In genomic region chr4:135453572-135453971, GRCm38 (mm10) we compare ENCODE assay signal across 15 mouse cellular contexts. TPM values are rescaled to one million over a fixed set of nuclear protein-coding genes. Genes with fewer than 3 reads are reported as not detected.
DNase-seq lines count a peak whose midpoint lies in the region; ATAC-seq and TF ChIP-seq lines count a peak whose summit lies in the region.
"Had no signal": no experiment of that assay in that cellular context is flagged by ENCODE, and none has a peak within 500 bp of the region (broad histone marks: within the 10 kb centered on the region; RNA-seq: fewer than 3 reads in every experiment).

No protein-coding gene starts in this region.

- peak overlapping the region; percentile 34 for H3K27ac ChIP-seq in heart, postnatal 0 days (ENCODE audit: low read depth)
- no peak overlapping the region for H3K27ac ChIP-seq in heart, embryonic 10.5 days
- peak overlapping the region; percentile 41 for H3K27ac ChIP-seq in lung, embryonic 16.5 days (ENCODE audit: low read length)
- peak overlapping the region; percentile 62 for H3K27ac ChIP-seq in limb, embryonic 10.5 days
- H3K27ac ChIP-seq in stomach, embryonic 16.5 days (ENCODE audit: low read length) = 0 out of 2 replicates have a peak overlapping the region, but pooled peaks have one; percentile 35
- H3K27ac ChIP-seq: neural tube, embryonic 13.5 days had no signal

- no peak for TF ChIP-seq EP300 in heart, postnatal 0 days (IDR thresholded peaks at IDR 0.05; ENCODE audit: low read depth)

- no peaks in the 10 kb centered on the region for H3K36me3 ChIP-seq in heart, postnatal 0 days (replicated peaks; ENCODE audit: control insufficient read depth, insufficient read depth, low read length)
- H3K36me3 ChIP-seq in heart, embryonic 10.5 days = 0 out of 2 replicates have a peak, but pooled peaks cover 4% of the 10 kb centered on the region
- no peaks in the 10 kb centered on the region for H3K36me3 ChIP-seq in lung, embryonic 16.5 days (ENCODE audit: control insufficient read depth, insufficient read depth, low read length)
- H3K36me3 ChIP-seq in limb, embryonic 10.5 days = no peaks in the 10 kb centered on the region
- H3K36me3 ChIP-seq in stomach, embryonic 16.5 days (ENCODE audit: control insufficient read depth, insufficient read depth, low read length) = no peaks in the 10 kb centered on the region
- H3K36me3 ChIP-seq: neural tube, embryonic 13.5 days had no signal

- no peak overlapping the region for H3K4me3 ChIP-seq in heart, postnatal 0 days (ENCODE audit: low read depth, low read length)
- no peak overlapping the region for H3K4me3 ChIP-seq in heart, embryonic 10.5 days
- H3K4me3 ChIP-seq in lung, embryonic 16.5 days (ENCODE audit: low read length) = no peak overlapping the region
- H3K4me3 ChIP-seq in limb, embryonic 10.5 days = no peak overlapping the region
- no peak overlapping the region for H3K4me3 ChIP-seq in stomach, embryonic 16.5 days (replicated peaks; ENCODE audit: low read length)
- H3K4me3 ChIP-seq: neural tube, embryonic 13.5 days had no signal

- WGBS in heart, postnatal 0 days = 80% methylated on average over 12 of the region's 12 CpGs
- 79% methylated on average over 12 of the region's 12 CpGs for WGBS in heart, embryonic 10.5 days
- WGBS in lung, embryonic 16.5 days = 52% methylated on average over 12 of the region's 12 CpGs
- 65% methylated on average over 12 of the region's 12 CpGs for WGBS in limb, embryonic 10.5 days
- WGBS in stomach, embryonic 16.5 days = 57% methylated on average over 12 of the region's 12 CpGs

- H3K4me2 ChIP-seq in heart, postnatal 0 days (ENCODE audit: low read depth, low read length) = no peak overlapping the region
- no peak overlapping the region for H3K4me2 ChIP-seq in lung, embryonic 16.5 days (ENCODE audit: low read depth, low read length)
- no peak overlapping the region for H3K4me2 ChIP-seq in stomach, embryonic 16.5 days (ENCODE audit: low read depth, low read length)
- H3K4me2 ChIP-seq: neural tube, embryonic 13.5 days had no signal

- H3K27me3 ChIP-seq in heart, postnatal 0 days (ENCODE audit: control insufficient read depth, insufficient read depth, low read length) = no peaks in the 10 kb centered on the region
- no peaks in the 10 kb centered on the region for H3K27me3 ChIP-seq in heart, embryonic 10.5 days (ENCODE audit: insufficient read depth, poor library complexity, severe bottlenecking)
- H3K27me3 ChIP-seq in lung, embryonic 16.5 days (ENCODE audit: control insufficient read depth, insufficient read depth, low read depth, low read length) = no peaks in the 10 kb centered on the region
- no peaks in the 10 kb centered on the region for H3K27me3 ChIP-seq in limb, embryonic 10.5 days (ENCODE audit: low read depth, poor library complexity, severe bottlenecking)
- H3K27me3 ChIP-seq in stomach, embryonic 16.5 days (ENCODE audit: control insufficient read depth, insufficient read depth, low read length) = no peaks in the 10 kb centered on the region
- H3K27me3 ChIP-seq: neural tube, embryonic 13.5 days had no signal

- no peak for TF ChIP-seq CTCF in heart, postnatal 0 days (IDR thresholded peaks at IDR 0.05; ENCODE audit: low read depth)

- H3K4me1 ChIP-seq in heart, postnatal 0 days (ENCODE audit: control insufficient read depth, insufficient read depth) = no peaks in the 10 kb centered on the region
- peaks cover 26% of the 10 kb centered on the region for H3K4me1 ChIP-seq in heart, embryonic 10.5 days
- peaks cover 23% of the 10 kb centered on the region for H3K4me1 ChIP-seq in lung, embryonic 16.5 days (replicated peaks; ENCODE audit: control insufficient read depth, insufficient read depth, low read length)
- H3K4me1 ChIP-seq in limb, embryonic 10.5 days = peaks cover 34% of the 10 kb centered on the region
- H3K4me1 ChIP-seq in stomach, embryonic 16.5 days (ENCODE audit: control insufficient read depth, insufficient read depth, low read length) = peaks cover 14% of the 10 kb centered on the region

- H3K9me3 ChIP-seq in heart, postnatal 0 days (replicated peaks; ENCODE audit: control insufficient read depth, low read length) = no peaks in the 10 kb centered on the region
- H3K9me3 ChIP-seq in heart, embryonic 10.5 days = no peaks in the 10 kb centered on the region
- no peaks in the 10 kb centered on the region for H3K9me3 ChIP-seq in lung, embryonic 16.5 days (ENCODE audit: control insufficient read depth, low read length)
- no peaks in the 10 kb centered on the region for H3K9me3 ChIP-seq in limb, embryonic 10.5 days (replicated peaks)
- no peaks in the 10 kb centered on the region for H3K9me3 ChIP-seq in stomach, embryonic 16.5 days (replicated peaks; ENCODE audit: control insufficient read depth, low read length)
- H3K9me3 ChIP-seq: neural tube, embryonic 13.5 days had no signal

- no peak overlapping the region for H3K9ac ChIP-seq in heart, postnatal 0 days (replicated peaks; ENCODE audit: low read depth, low read length)
- H3K9ac ChIP-seq in lung, embryonic 16.5 days (ENCODE audit: low read length) = 0 out of 2 replicates have a peak overlapping the region, but pooled peaks have one; percentile 23
- H3K9ac ChIP-seq in stomach, embryonic 16.5 days (ENCODE audit: low read length) = no peak overlapping the region
- H3K9ac ChIP-seq: forebrain, postnatal 0 days; neural tube, embryonic 13.5 days had no signal

- ATAC-seq in heart, postnatal 0 days (ENCODE audit: insufficient read depth, low read depth) = no peak
- ATAC-seq in lung, embryonic 16.5 days (ENCODE audit: low read depth) = peak; percentile 64; the same call in 1 of the 2 replicates
- peak; percentile 54; the same call in 1 of the 2 replicates for ATAC-seq in stomach, embryonic 16.5 days (ENCODE audit: insufficient read depth, low FRiP score)
- no peak for ATAC-seq in frontal cortex, adult (ENCODE audit: low TSS enrichment)
- ATAC-seq: forebrain, postnatal 0 days had no signal

- DNase-seq in heart, postnatal 0 days (ENCODE audit: low spot score) = no peak
- no peak for DNase-seq in heart, embryonic 10.5 days (ENCODE audit: low spot score)
- DNase-seq in lung, postnatal 14 days = no peak
- DNase-seq in limb, embryonic 10.5 days (ENCODE audit: low spot score) = no peak
- DNase-seq in cerebellum, adult 9-11 months = no peak
- DNase-seq: B cell, adult 2 months; forebrain, postnatal 0 days had no signal

RNA-seq across cellular contexts. Expression of gene Rcan3, which starts 19.9 kb away (rescaled TPM):
- 10.4 and 13.7 TPM in 2 replicates for total RNA-seq in heart, postnatal 0 days (2014; rRNA removed; ENCODE audit: low replicate concordance)
- 7.1 and 7.7 TPM in 2 replicates for polyA plus RNA-seq in heart, postnatal 0 days (2015; fragmentation: Nextera tagmentation; extraction: Ambion mirVana)
- polyA plus RNA-seq in heart, embryonic 10.5 days (2016; fragmentation: Nextera tagmentation; extraction: Ambion mirVana) = 9.3 and 11.2 TPM in 2 replicates
- 10.7 and 11.8 TPM in 2 replicates for polyA plus RNA-seq in lung, embryonic 16.5 days (2015; fragmentation: Nextera tagmentation; extraction: Ambion mirVana)
- 6.4 and 6.7 TPM in 2 replicates for polyA plus RNA-seq in limb, embryonic 10.5 days (2016; fragmentation: Nextera tagmentation; extraction: Ambion mirVana)
- polyA plus RNA-seq in stomach, embryonic 16.5 days (2015; fragmentation: Nextera tagmentation; extraction: Ambion mirVana) = 15.0 and 18.0 TPM in 2 replicates

RNA-seq across cellular contexts. Expression of gene Stpg1, which starts 41.0 kb away (rescaled TPM):
- not detected in 2 replicates for total RNA-seq in heart, postnatal 0 days (2014; rRNA removed; ENCODE audit: low replicate concordance)
- polyA plus RNA-seq in heart, postnatal 0 days (2015; fragmentation: Nextera tagmentation; extraction: Ambion mirVana) = 0.18 and 0.37 TPM in 2 replicates
- polyA plus RNA-seq in heart, embryonic 10.5 days (2016; fragmentation: Nextera tagmentation; extraction: Ambion mirVana) = 0.11 and 0.23 TPM in 2 replicates
- 0.77 and 1.4 TPM in 2 replicates for polyA plus RNA-seq in lung, embryonic 16.5 days (2015; fragmentation: Nextera tagmentation; extraction: Ambion mirVana)
- polyA plus RNA-seq in limb, embryonic 10.5 days (2016; fragmentation: Nextera tagmentation; extraction: Ambion mirVana) = 0.11 TPM in 1 of 2 replicates, not detected in the other
- 0.17 and 0.29 TPM in 2 replicates for polyA plus RNA-seq in stomach, embryonic 16.5 days (2015; fragmentation: Nextera tagmentation; extraction: Ambion mirVana)
- total RNA-seq: common myeloid progenitor, adult 5-6 weeks; hematopoietic stem cell, adult 5-6 weeks; megakaryocyte-erythroid progenitor cell, adult 5-6 weeks; MEL had no signal

RNA-seq across cellular contexts. Expression of gene Nipal3, which starts 41.3 kb away (rescaled TPM):
- 21.6 and 28.7 TPM in 2 replicates for total RNA-seq in heart, postnatal 0 days (2014; rRNA removed; ENCODE audit: low replicate concordance)
- 4.7 and 5.1 TPM in 2 replicates for polyA plus RNA-seq in heart, postnatal 0 days (2015; fragmentation: Nextera tagmentation; extraction: Ambion mirVana)
- 2.0 and 3.1 TPM in 2 replicates for polyA plus RNA-seq in heart, embryonic 10.5 days (2016; fragmentation: Nextera tagmentation; extraction: Ambion mirVana)
- 4.8 and 6.0 TPM in 2 replicates for polyA plus RNA-seq in lung, embryonic 16.5 days (2015; fragmentation: Nextera tagmentation; extraction: Ambion mirVana)
- polyA plus RNA-seq in limb, embryonic 10.5 days (2016; fragmentation: Nextera tagmentation; extraction: Ambion mirVana) = 1.7 and 2.2 TPM in 2 replicates
- polyA plus RNA-seq in stomach, embryonic 16.5 days (2015; fragmentation: Nextera tagmentation; extraction: Ambion mirVana) = 4.7 and 4.8 TPM in 2 replicates

RNA-seq across cellular contexts. Expression of gene Ncmap, which starts 55.5 kb away (rescaled TPM):
- total RNA-seq in heart, postnatal 0 days (2014; rRNA removed; ENCODE audit: low replicate concordance) = 0.15 TPM in 1 of 2 replicates, not detected in the other
- polyA plus RNA-seq in heart, postnatal 0 days (2015; fragmentation: Nextera tagmentation; extraction: Ambion mirVana) = 0.14 and 0.16 TPM in 2 replicates
- polyA plus RNA-seq in heart, embryonic 10.5 days (2016; fragmentation: Nextera tagmentation; extraction: Ambion mirVana) = 0.46 and 1.2 TPM in 2 replicates
- polyA plus RNA-seq in lung, embryonic 16.5 days (2015; fragmentation: Nextera tagmentation; extraction: Ambion mirVana) = 7.4 and 8.5 TPM in 2 replicates
- polyA plus RNA-seq in limb, embryonic 10.5 days (2016; fragmentation: Nextera tagmentation; extraction: Ambion mirVana) = 0.35 TPM in 1 of 2 replicates, not detected in the other
- 27.4 and 36.0 TPM in 2 replicates for polyA plus RNA-seq in stomach, embryonic 16.5 days (2015; fragmentation: Nextera tagmentation; extraction: Ambion mirVana)
- total RNA-seq: common myeloid progenitor, adult 5-6 weeks; hematopoietic stem cell, adult 5-6 weeks had no signal

Comparison
In these comparisons a context has a peak if more than half of its experiments do, and no peak if none do; other contexts are left out.
1. ATAC-seq: peak in lung, embryonic 16.5 days (single experiment) and stomach, embryonic 16.5 days (single experiment); none in heart, postnatal 0 days (single experiment) and frontal cortex, adult (single experiment).